Mouse (Mus musculus) hindbrain, embryonic 12.5 days (tissue): ENCODE measurements around the gene Plscr2. TPM values are rescaled to one million over a fixed set of nuclear protein-coding genes. Genes with fewer than 3 reads are reported as not detected.
A peak's percentile ranks its signal among the peaks of the same experiment; 100 is the strongest.

ENCODE experiments used
- ATAC-seq: fragments of 200-750 bp; cut with Nextera tagmentation; 2 replicates; pipeline ENCODE4 v1.8.0; 2017; ENCODE audit warnings: moderate TSS enrichment; ENCODE audit not compliant: low FRiP score
- H3K27ac ChIP-seq: fragments of 300-500 bp; sonication (generic); 2 replicates; pipeline ENCODE4 v1.5.1; 2016; ENCODE audit warnings: mild to moderate bottlenecking
- H3K27me3 ChIP-seq: fragments of 300-500 bp; sonication (generic); 2 replicates; pipeline ENCODE4 v1.6.1; 2016; ENCODE audit warnings: mild to moderate bottlenecking
- H3K36me3 ChIP-seq: fragments of 300-500 bp; sonication (generic); 2 replicates; pipeline ENCODE4 v1.6.1; 2016; ENCODE audit warnings: mild to moderate bottlenecking
- H3K4me1 ChIP-seq: fragments of 300-500 bp; sonication (generic); 2 replicates; pipeline ENCODE4 v1.6.1; 2016
- H3K4me2 ChIP-seq: fragments of 300-500 bp; sonication (generic); replicated peaks from 2 replicates; pipeline ENCODE4 v1.6.1; 2016; ENCODE audit warnings: mild to moderate bottlenecking
- H3K4me3 ChIP-seq: fragments of 300-500 bp; sonication (generic); 2 replicates; pipeline ENCODE4 v1.5.1; 2016; ENCODE audit warnings: mild to moderate bottlenecking
- H3K9ac ChIP-seq: fragments of 300-500 bp; sonication (generic); 2 replicates; pipeline ENCODE4 v1.6.1; 2016; ENCODE audit warnings: mild to moderate bottlenecking, moderate library complexity
- H3K9me3 ChIP-seq: fragments of 300-500 bp; sonication (generic); replicated peaks from 2 replicates; pipeline ENCODE4 v1.6.1; 2016; ENCODE audit warnings: mild to moderate bottlenecking
- WGBS: fragments of 180-500 bp; shearing (Covaris S2); methylation state at CpG from one replicate; pipeline ENCODE4 v1.1.7; 2016; 5-methylcytosine and 5-hydroxymethylcytosine counted together
- polyA plus RNA-seq: library from polyadenylated mRNA; unstranded; fragments of >200 nt; fragmentation: Nextera tagmentation; extraction: Ambion mirVana; gene quantifications from 2 replicates; pipeline ENCODE4 v1.2.1, GENCODE M21; 2016

Plscr2 gene
- polyA plus RNA-seq = 1.9 and 2.2 TPM in 2 replicates

DNA sequence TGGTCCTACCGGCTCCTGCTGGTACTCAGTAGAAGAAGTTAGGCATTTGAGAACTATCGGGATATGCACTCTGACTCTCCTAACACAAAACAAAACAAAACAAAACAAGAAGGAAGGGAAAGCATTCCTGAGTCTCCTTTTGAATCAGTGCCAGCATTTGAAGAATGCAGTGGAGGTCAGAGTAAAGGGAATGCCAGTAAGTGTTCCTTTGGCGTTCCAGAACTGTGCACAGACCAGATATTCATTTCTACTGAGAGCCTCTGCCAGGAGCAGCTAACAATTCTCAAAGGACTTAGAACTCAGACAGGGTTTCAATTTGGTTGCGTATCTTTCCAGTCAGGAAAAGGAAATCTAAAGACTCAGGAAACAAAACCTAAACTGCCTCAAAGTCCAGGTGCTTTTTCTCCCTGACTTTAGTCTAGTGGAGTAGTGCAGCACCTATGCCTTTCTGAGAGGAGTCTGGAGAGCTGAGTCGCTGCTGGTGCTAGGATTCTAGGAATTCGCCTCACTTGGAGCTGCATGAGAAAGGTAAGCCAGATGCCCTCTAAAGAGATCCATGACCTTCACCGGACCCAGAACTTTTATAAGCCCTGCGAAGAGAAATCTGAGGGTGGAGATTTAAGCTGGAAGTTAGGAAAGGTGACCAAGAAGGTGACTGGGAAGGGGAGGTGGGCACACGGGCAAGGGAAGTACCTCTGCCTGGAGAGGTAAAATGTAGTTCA lies at the start of gene Plscr2:
Plscr2 (plus strand) TSS at position 117 of the 722 bp plus-strand sequence.
- no peak for ATAC-seq

DNA sequence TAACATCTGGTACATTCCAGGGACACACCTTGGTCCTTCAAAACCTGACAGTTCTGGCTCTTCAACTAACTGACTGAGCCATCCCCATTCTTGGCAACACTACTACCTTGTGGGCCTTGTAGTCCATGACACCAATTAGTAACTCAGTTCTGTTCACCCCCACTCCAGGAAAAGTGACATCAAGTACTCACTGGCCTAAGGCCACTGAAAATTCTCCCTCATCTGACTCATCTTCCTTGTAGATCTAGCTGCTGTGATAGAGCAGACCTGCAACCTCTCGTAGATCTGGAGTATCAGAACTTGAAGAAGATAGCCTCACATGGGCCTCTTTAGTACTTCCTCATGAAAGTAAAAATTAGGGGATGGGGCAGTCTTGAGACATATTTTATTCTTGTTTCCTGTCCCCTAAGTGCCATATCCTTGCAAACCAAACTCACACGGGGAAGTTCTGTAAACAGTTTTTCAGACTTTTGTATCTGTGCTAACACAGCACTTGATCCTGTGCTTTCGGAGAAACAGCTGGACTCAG lies 49.2 kb upstream of the Plscr2 start:
- H3K4me1 ChIP-seq = no peaks in the 10 kb centered on the region
- ATAC-seq = no peak
- H3K4me3 ChIP-seq = no peak overlapping the region
- H3K27ac ChIP-seq = no peak overlapping the region
- no peaks in the 10 kb centered on the region for H3K9me3 ChIP-seq
- H3K9ac ChIP-seq = no peak overlapping the region
- H3K36me3 ChIP-seq = no peaks in the 10 kb centered on the region
- no peak overlapping the region for H3K4me2 ChIP-seq
- 85% methylated on average over 3 of the region's 3 CpGs for WGBS
- H3K27me3 ChIP-seq = no peaks in the 10 kb centered on the region

More for the DNA sequence above, at the start of gene Plscr2:
- Histone ChIP-seq H3K9ac (no peak within 1 kb of the TSS), H3K36me3 (no peaks in the 10 kb centered on the region), H3K4me1 (no peaks in the 10 kb centered on the region), H3K4me2 (no peak within 1 kb of the TSS), H3K4me3 (no peak within 1 kb of the TSS), H3K27me3 (no peaks in the 10 kb centered on the region), H3K9me3 (no peaks in the 10 kb centered on the region), H3K27ac (no peak within 1 kb of the TSS)
- WGBS = 74% methylated on average over 9 of the region's 9 CpGs

DNA sequence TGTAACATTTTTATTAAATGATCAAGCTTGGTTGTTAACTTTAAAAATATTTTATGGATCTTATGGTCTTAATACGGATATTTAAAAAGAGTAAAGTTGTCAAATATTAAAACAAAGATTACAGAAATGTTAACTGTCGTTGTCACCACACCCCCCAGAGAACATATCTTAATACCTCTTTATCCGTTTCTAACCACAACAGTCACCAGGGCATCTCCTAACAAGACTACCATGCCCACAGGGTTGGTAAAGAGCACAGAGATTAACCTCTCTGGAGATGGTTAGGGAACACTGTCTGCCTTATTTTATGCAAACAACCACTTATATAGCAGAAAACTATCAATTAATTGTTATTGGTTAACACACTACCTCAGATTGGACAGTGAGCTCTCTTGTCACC lies 48.6 kb upstream of the Plscr2 start:
- Histone ChIP-seq H3K27ac (no peak overlapping the region), H3K4me2 (no peak overlapping the region), H3K27me3 (no peaks in the 10 kb centered on the region), H3K36me3 (no peaks in the 10 kb centered on the region), H3K4me1 (no peaks in the 10 kb centered on the region), H3K9ac (no peak overlapping the region), H3K9me3 (no peaks in the 10 kb centered on the region), H3K4me3 (no peak overlapping the region)
- no peak for ATAC-seq
- WGBS = 92% methylated on average over 3 of the region's 3 CpGs

DNA sequence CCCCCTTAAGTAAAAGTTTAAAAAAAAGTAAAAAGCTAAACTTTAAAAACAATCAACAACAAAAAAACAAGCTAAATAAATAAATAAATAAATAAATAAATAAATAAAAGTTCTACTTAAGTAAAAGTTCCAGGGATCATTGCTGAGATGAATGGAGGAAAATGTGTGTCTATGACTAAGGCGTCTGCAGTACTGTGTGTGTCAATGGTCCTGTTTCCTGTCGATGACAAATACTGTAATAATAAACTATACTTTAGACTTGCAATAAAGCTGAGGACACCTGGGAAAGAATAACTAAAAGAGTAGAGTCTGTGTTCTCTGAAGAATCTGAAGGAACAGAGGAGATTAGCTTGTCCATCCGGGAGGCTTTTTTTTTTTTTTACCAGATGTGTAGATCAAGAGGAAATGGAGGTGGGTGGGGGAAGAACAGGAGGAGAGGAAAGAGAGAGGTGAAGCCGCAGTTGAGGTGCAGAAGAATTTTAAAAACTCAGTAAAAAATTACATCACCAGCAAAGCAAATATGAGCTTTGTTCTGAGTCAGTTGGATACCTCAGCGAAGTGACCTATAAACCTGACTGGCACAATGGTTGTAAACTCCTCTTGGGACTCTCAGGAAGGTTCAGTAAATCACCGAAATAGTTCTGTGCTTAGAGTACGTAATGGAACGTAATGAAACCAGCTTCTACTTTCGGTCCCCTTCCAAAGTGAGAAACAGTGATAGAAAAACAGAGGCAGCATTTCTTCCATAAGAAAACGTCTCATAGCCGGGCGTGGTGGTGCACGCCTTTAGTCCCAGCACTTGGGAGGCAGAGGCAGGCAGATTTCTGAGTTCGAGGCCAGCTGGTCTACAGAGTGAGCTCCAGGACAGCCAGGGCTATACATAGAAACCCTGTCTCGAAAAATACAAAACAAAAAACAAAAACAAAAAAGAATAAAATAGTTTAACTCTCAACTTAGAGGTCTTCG lies 46.3 kb upstream of the Plscr2 start:
- Histone ChIP-seq H3K4me3 (no peak overlapping the region), H3K27me3 (no peaks in the 10 kb centered on the region), H3K9ac (no peak overlapping the region), H3K4me2 (no peak overlapping the region), H3K4me1 (no peaks in the 10 kb centered on the region), H3K36me3 (no peaks in the 10 kb centered on the region), H3K27ac (no peak overlapping the region), H3K9me3 (no peaks in the 10 kb centered on the region)
- 89% methylated on average over 16 of the region's 16 CpGs for WGBS
- no peak for ATAC-seq

DNA sequence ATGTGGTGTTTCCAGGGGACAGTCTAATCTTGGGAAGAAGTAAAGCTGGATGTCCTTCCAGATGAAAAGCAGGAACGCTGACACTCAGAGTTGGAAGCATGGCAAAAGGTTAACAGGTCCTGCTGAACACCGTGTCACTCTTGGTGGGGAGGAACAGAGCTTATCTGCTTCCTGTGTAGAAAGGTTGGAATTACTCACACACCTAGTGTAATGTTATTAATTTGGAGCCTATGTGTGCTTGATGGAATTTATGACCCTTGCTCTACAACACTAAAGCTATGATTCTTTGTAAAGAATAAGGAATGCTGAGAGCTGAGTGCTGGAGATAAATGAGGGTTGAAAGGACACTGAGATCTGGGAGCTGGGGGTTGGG lies 45.6 kb upstream of the Plscr2 start:
- no peak overlapping the region for H3K4me3 ChIP-seq
- H3K4me2 ChIP-seq = no peak overlapping the region
- H3K36me3 ChIP-seq = no peaks in the 10 kb centered on the region
- no peak for ATAC-seq
- H3K9me3 ChIP-seq = no peaks in the 10 kb centered on the region
- H3K9ac ChIP-seq = no peak overlapping the region
- no peaks in the 10 kb centered on the region for H3K4me1 ChIP-seq
- no peaks in the 10 kb centered on the region for H3K27me3 ChIP-seq
- 75% methylated on average over 2 of the region's 2 CpGs for WGBS
- no peak overlapping the region for H3K27ac ChIP-seq

DNA sequence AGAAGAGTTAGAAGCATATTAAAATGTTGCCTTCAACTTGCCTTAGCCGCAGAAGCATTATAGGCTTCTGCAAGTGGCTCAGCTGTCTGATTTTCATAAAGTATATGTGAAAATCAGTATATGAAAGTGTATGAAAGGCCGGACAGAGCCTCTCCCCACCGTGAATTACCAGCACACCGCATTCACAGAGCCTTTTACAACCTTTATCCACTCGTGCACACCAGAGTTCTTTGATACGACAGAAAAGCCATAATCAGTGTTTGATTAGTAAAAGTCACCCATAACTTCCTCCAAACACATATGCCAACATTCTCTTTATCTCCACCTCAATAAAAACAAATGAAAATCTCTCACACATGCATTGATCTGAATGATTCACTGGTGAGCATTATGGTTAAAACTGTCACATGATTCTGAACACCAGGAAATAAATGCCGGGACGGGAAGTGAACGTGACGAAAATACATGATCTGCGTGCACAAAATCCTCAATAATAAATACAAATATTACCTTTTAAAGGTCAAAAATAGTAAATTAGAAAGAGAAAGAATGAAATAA lies 40.4 kb upstream of the Plscr2 start:
- 89% methylated on average over 11 of the region's 11 CpGs for WGBS
- Histone ChIP-seq H3K4me1 (no peaks in the 10 kb centered on the region), H3K4me3 (no peak overlapping the region), H3K4me2 (no peak overlapping the region), H3K27ac (no peak overlapping the region), H3K27me3 (no peaks in the 10 kb centered on the region), H3K36me3 (no peaks in the 10 kb centered on the region), H3K9me3 (no peaks in the 10 kb centered on the region), H3K9ac (no peak overlapping the region)
- no peak for ATAC-seq

DNA sequence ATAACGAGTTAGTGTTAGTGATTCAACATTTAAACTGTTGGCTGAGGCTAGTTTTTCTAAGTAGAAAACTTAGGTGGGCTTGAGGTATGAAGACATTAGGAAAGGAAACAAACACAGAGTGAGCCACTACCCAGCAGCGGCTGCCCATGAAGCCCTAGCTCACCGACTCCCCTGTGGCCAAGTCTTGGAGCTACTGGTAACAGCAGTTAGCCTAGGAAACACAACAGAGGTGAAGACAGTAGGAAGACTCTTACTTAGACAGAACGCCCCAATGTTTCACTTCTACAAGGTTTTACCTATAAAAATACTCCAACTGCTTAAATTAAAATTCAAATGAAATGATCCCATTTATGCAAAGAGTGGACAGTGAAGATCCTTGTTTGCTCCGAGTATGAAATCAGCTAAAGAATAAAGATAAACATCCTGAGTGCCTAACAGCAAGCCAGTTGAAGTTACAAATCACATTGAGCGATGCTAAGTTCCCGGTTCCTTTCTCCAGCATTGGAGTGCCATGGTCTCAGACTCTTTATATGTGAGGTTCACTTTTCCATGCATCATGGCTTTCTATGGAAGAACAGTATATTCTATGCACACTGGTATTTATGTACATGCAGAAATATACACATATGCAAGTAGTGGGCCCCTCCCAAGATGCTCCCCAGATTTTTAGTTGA lies 26.5 kb upstream of the Plscr2 start:
- H3K9ac ChIP-seq = no peak overlapping the region
- no peaks in the 10 kb centered on the region for H3K9me3 ChIP-seq
- no peaks in the 10 kb centered on the region for H3K27me3 ChIP-seq
- H3K27ac ChIP-seq = no peak overlapping the region
- H3K4me3 ChIP-seq = no peak overlapping the region
- WGBS = 85% methylated on average over 7 of the region's 7 CpGs
- H3K4me1 ChIP-seq = 0 out of 2 replicates have a peak, but pooled peaks cover 7% of the 10 kb centered on the region
- H3K36me3 ChIP-seq = no peaks in the 10 kb centered on the region
- no peak overlapping the region for H3K4me2 ChIP-seq
- no peak for ATAC-seq

DNA sequence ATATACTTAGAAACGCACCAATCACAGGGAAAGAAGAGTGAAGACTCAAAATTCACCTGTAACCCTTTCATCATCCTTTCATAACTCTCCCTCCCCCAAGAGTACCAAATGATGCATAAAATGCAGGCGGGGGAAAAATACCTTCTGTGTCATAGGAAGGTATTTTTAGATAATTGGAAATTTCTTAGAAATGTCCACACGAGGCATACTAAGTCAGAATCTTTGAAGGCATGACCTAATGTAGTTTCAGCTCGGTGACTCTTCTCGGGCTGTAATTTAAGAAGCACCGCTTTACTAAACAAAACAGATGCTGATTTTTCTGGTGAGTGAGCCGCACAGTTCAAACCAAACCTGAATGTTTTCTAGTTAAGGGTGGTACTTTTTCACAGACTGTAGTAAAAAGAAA lies 26.0 kb upstream of the Plscr2 start, which contains the start of gene Plscr1:
Plscr1 (plus strand) TSS at position 304 of the 406 bp plus-strand sequence.
- H3K36me3 ChIP-seq = no peaks in the 10 kb centered on the region
- H3K4me3 ChIP-seq = peak within 1 kb of the TSS; percentile 63
- no peaks in the 10 kb centered on the region for H3K9me3 ChIP-seq
- peak within 1 kb of the TSS; percentile 77 for H3K4me2 ChIP-seq
- H3K27me3 ChIP-seq = no peaks in the 10 kb centered on the region
- WGBS = 44% methylated on average over 7 of the region's 7 CpGs
- peak within 1 kb of the TSS; percentile 81 for H3K27ac ChIP-seq
- peak within 1 kb of the TSS; percentile 69 for H3K9ac ChIP-seq
- H3K4me1 ChIP-seq = 0 out of 2 replicates have a peak, but pooled peaks cover 7% of the 10 kb centered on the region
- no peak for ATAC-seq

DNA sequence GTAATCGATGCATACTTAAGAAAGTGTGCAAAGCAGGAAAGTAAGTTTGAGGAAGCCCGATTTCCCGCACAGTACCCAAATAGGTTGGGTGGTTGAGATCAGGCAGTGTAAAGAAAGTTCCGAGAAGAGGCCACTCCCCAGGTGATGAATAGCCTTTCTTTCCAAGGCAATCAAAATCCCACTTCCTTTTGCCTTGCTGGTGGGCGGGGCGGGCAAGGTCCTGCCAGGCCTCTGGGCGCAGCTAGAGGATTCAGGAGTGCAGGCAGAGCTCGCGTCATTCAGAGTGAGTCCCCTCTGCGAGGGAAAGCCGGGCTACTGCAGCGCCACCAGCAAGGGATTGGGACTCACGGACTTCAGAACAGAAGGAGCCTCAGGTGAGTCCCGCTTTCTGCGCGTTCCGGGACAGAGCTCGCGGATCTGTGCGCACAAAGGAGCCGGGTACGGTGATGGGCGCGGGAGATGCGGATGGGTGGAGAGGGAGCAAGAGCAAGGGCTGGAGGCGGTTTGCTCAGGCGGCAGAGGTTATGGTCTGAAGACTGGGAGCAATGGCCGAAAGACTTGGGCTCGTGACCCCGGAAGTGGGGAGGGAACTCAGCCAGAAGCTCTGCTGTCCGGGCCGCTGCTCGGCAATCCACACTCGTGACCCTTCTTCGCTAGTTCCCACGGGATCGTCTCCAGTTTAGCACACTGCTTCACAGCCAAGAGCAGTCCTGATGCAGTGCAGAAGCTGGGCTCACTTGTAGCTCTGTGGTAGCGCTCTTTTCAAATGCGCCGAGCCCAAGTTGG lies 25.2 kb upstream of the Plscr2 start:
- no peaks in the 10 kb centered on the region for H3K27me3 ChIP-seq
- ATAC-seq = peak; percentile 92

DNA sequence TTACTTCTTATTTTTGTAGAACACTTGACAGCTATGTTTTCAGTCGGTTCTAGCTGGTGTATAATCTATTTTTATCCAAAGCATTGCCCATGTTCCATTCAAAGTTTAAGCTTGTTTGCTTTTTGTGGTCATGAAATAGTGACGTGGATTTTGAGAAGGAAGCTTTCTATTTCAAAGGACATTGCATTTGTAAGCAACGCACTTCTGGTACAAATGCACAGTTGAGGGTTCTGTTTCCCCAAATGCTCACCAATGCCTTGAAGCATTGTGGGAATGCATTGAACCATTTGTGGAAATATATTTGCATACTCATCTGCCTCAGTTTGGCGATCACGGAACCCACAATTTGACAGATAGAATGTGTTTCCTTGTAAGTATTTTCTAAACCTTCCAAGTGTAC lies 22.7 kb upstream of the Plscr2 start:
- ATAC-seq = no peak
- H3K9me3 ChIP-seq = no peaks in the 10 kb centered on the region
- H3K4me2 ChIP-seq = no peak overlapping the region
- no peak overlapping the region for H3K27ac ChIP-seq
- no peaks in the 10 kb centered on the region for H3K27me3 ChIP-seq
- H3K9ac ChIP-seq = no peak overlapping the region
- H3K4me1 ChIP-seq = 0 out of 2 replicates have a peak, but pooled peaks cover 7% of the 10 kb centered on the region
- H3K36me3 ChIP-seq = no peaks in the 10 kb centered on the region
- 87% methylated on average over 5 of the region's 5 CpGs for WGBS
- H3K4me3 ChIP-seq = no peak overlapping the region

More for the DNA sequence above, 25.2 kb upstream of the Plscr2 start:
- under 1% methylated on average over 40 of the region's 40 CpGs for WGBS
- Histone ChIP-seq H3K4me1 (0 out of 2 replicates have a peak, but pooled peaks cover 7% of the 10 kb centered on the region), H3K9me3 (no peaks in the 10 kb centered on the region), H3K9ac (peak overlapping the region; percentile 69), H3K4me2 (peak overlapping the region; percentile 77), H3K27ac (peak overlapping the region; percentile 81), H3K4me3 (peak overlapping the region; percentile 63), H3K36me3 (no peaks in the 10 kb centered on the region)
